In genomic region chr6:91145056-91145455, GRCm38 (mm10) we compare ENCODE assay signal across 15 mouse cellular contexts. TPM values are rescaled to one million over a fixed set of nuclear protein-coding genes. Genes with fewer than 3 reads are reported as not detected.
DNase-seq lines count a peak whose midpoint lies in the region; ATAC-seq and TF ChIP-seq lines count a peak whose summit lies in the region.
"Had no signal": no experiment of that assay in that cellular context is flagged by ENCODE, and none has a peak within 500 bp of the region (broad histone marks: within the 10 kb centered on the region; RNA-seq: fewer than 3 reads in every experiment).

No protein-coding gene starts in this region.

- H3K4me1 ChIP-seq in kidney, adult 2 months (ENCODE audit: control insufficient read depth, insufficient read depth, low read length), result 0 out of 2 replicates have a peak, but pooled peaks cover 7% of the 10 kb centered on the region
- H3K4me1 ChIP-seq in midbrain, embryonic 12.5 days, result peaks cover 25% of the 10 kb centered on the region
- H3K4me1 ChIP-seq in midbrain, embryonic 11.5 days (ENCODE audit: control insufficient read depth, insufficient read depth, low read length), result no peaks in the 10 kb centered on the region
- H3K4me1 ChIP-seq in intestine, embryonic 15.5 days (replicated peaks), result no peaks in the 10 kb centered on the region
- H3K4me1 ChIP-seq in small intestine, adult 2 months (ENCODE audit: control insufficient read depth, insufficient read depth, insufficient read length, low read length), result peaks cover 8% of the 10 kb centered on the region; the same call in 1 of the 2 replicates

- TF ChIP-seq CTCF in kidney, adult 2 months (conservative IDR thresholded peaks at IDR 0.05; ENCODE audit: insufficient read depth, insufficient read length, low read depth, low read length), result no peak
- TF ChIP-seq CTCF in small intestine, adult 2 months (IDR thresholded peaks at IDR 0.05; ENCODE audit: extremely low read depth, insufficient read length, insufficient replicate concordance, low read depth, low read length), result no peak

- H3K4me3 ChIP-seq in kidney, adult 2 months (ENCODE audit: insufficient read depth, low read depth, low read length), result no peak overlapping the region
- H3K4me3 ChIP-seq in midbrain, embryonic 12.5 days, result no peak overlapping the region
- no peak overlapping the region for H3K4me3 ChIP-seq in midbrain, embryonic 11.5 days (ENCODE audit: low read depth, low read length)
- no peak overlapping the region for H3K4me3 ChIP-seq in intestine, embryonic 15.5 days (replicated peaks)
- H3K4me3 ChIP-seq in small intestine, adult 2 months (ENCODE audit: low read depth, low read length), result no peak overlapping the region
- H3K4me3 ChIP-seq: embryonic facial prominence, embryonic 13.5 days had no signal

- H3K27me3 ChIP-seq in kidney, adult 2 months (replicated peaks; ENCODE audit: control insufficient read depth, insufficient read depth, low read length), result no peaks in the 10 kb centered on the region
- no peaks in the 10 kb centered on the region for H3K27me3 ChIP-seq in midbrain, embryonic 12.5 days
- H3K27me3 ChIP-seq in midbrain, embryonic 11.5 days (ENCODE audit: control insufficient read depth, insufficient read depth, low read length), result no peaks in the 10 kb centered on the region
- H3K27me3 ChIP-seq in intestine, embryonic 15.5 days (replicated peaks), result no peaks in the 10 kb centered on the region
- H3K27me3 ChIP-seq in small intestine, adult 2 months (ENCODE audit: control insufficient read depth, insufficient read depth, low read length), result no peaks in the 10 kb centered on the region
- H3K27me3 ChIP-seq: embryonic facial prominence, embryonic 13.5 days had no signal

- H3K27ac ChIP-seq in kidney, adult 2 months (ENCODE audit: insufficient read depth, low read depth, low read length), result no peak overlapping the region
- H3K27ac ChIP-seq in midbrain, embryonic 12.5 days (replicated peaks), result peak overlapping the region; percentile 91
- H3K27ac ChIP-seq in midbrain, embryonic 11.5 days (ENCODE audit: low read depth, low read length), result no peak overlapping the region
- no peak overlapping the region for H3K27ac ChIP-seq in intestine, embryonic 15.5 days
- H3K27ac ChIP-seq in small intestine, adult 2 months (ENCODE audit: insufficient read depth, low read depth, low read length), result 0 out of 2 replicates have a peak overlapping the region, but pooled peaks have one; percentile 9
- H3K27ac ChIP-seq: embryonic facial prominence, embryonic 13.5 days had no signal

- WGBS in kidney, adult 2 months, result 36% methylated on average over 3 of the region's 3 CpGs
- 65% methylated on average over 3 of the region's 3 CpGs for WGBS in midbrain, embryonic 12.5 days
- WGBS in midbrain, embryonic 11.5 days, result 71% methylated on average over 3 of the region's 3 CpGs
- WGBS in intestine, embryonic 15.5 days, result 57% methylated on average over 3 of the region's 3 CpGs
- WGBS in small intestine, adult 2 months, result 30% methylated on average over 3 of the region's 3 CpGs

- H3K9ac ChIP-seq in midbrain, embryonic 12.5 days (replicated peaks), result no peak overlapping the region
- no peak overlapping the region for H3K9ac ChIP-seq in midbrain, embryonic 11.5 days (ENCODE audit: low read length)
- H3K9ac ChIP-seq in intestine, embryonic 15.5 days, result no peak overlapping the region
- H3K9ac ChIP-seq: embryonic facial prominence, embryonic 13.5 days had no signal

- H3K4me2 ChIP-seq in midbrain, embryonic 12.5 days (replicated peaks), result no peak overlapping the region
- H3K4me2 ChIP-seq in midbrain, embryonic 11.5 days, result no peak overlapping the region
- no peak overlapping the region for H3K4me2 ChIP-seq in intestine, embryonic 15.5 days (replicated peaks)
- H3K4me2 ChIP-seq: embryonic facial prominence, embryonic 13.5 days; heart, embryonic 11.5 days had no signal

- no peaks in the 10 kb centered on the region for H3K9me3 ChIP-seq in midbrain, embryonic 12.5 days
- H3K9me3 ChIP-seq in midbrain, embryonic 11.5 days (ENCODE audit: control insufficient read depth, low read length), result no peaks in the 10 kb centered on the region
- no peaks in the 10 kb centered on the region for H3K9me3 ChIP-seq in intestine, embryonic 15.5 days
- H3K9me3 ChIP-seq: embryonic facial prominence, embryonic 13.5 days had no signal

- TF ChIP-seq POLR2A in kidney, adult 2 months (IDR thresholded peaks at IDR 0.05; ENCODE audit: low read depth, low read length), result no peak
- TF ChIP-seq POLR2A in small intestine, adult 2 months (IDR thresholded peaks at IDR 0.05; ENCODE audit: low read depth, low read length), result no peak

- ATAC-seq in midbrain, embryonic 12.5 days (ENCODE audit: low FRiP score, low read depth), result no peak
- ATAC-seq in midbrain, embryonic 11.5 days (ENCODE audit: low FRiP score), result no peak
- ATAC-seq in intestine, embryonic 15.5 days, result peak; percentile 55
- ATAC-seq: activated CD4-positive, CD25-positive, alpha-beta regulatory T cell, adult 4 months had no signal

- H3K36me3 ChIP-seq in kidney, adult 2 months (ENCODE audit: control insufficient read depth, insufficient read depth, low read length), result no peaks in the 10 kb centered on the region
- H3K36me3 ChIP-seq in midbrain, embryonic 12.5 days, result no peaks in the 10 kb centered on the region
- no peaks in the 10 kb centered on the region for H3K36me3 ChIP-seq in midbrain, embryonic 11.5 days (ENCODE audit: control insufficient read depth, insufficient read depth, low read length)
- no peaks in the 10 kb centered on the region for H3K36me3 ChIP-seq in intestine, embryonic 15.5 days
- H3K36me3 ChIP-seq in small intestine, adult 2 months (ENCODE audit: control insufficient read depth, insufficient read depth, low read length), result no peaks in the 10 kb centered on the region
- H3K36me3 ChIP-seq: embryonic facial prominence, embryonic 13.5 days had no signal

- peak; percentile 65 for DNase-seq in kidney, adult 2 months
- no peak for DNase-seq in kidney, postnatal 25 days
- DNase-seq in midbrain, embryonic 11.5 days (ENCODE audit: low spot score, missing footprints), result no peak
- DNase-seq in adrenal gland, postnatal 25 days, result no peak
- DNase-seq in MN1 (ENCODE audit: low spot score), result no peak
- DNase-seq: cerebellum, adult 11-12 months; gastrocnemius, postnatal 25 days; heart, postnatal 36 days; lung, adult 2 months had no signal

RNA-seq across cellular contexts. Expression of gene Hdac11, which starts 11.4 kb away (rescaled TPM):
- polyA plus RNA-seq in kidney, adult 2 months (2012; rRNA removed), result 43.5 and 46.7 TPM in 2 replicates
- polyA plus RNA-seq in midbrain, embryonic 12.5 days (2016; fragmentation: Nextera tagmentation; extraction: Ambion mirVana), result 16.4 and 17.2 TPM in 2 replicates
- polyA plus RNA-seq in midbrain, embryonic 11.5 days (2014; fragmentation: Nextera tagmentation; extraction: Ambion mirVana), result 12.8 and 13.0 TPM in 2 replicates
- polyA plus RNA-seq in intestine, embryonic 15.5 days (2015; fragmentation: Nextera tagmentation; extraction: Ambion mirVana), result 8.7 and 10.4 TPM in 2 replicates
- polyA plus RNA-seq in small intestine, adult 2 months (2012; rRNA removed), result 13.4 and 24.0 TPM in 2 replicates
- total RNA-seq in adrenal gland, postnatal 25 days (2021), result 6.6 and 9.9 TPM in 2 replicates

RNA-seq across cellular contexts. Expression of gene Nup210, which starts 28.4 kb away (rescaled TPM):
- polyA plus RNA-seq in kidney, adult 2 months (2012; rRNA removed), result 16.7 and 18.5 TPM in 2 replicates
- polyA plus RNA-seq in midbrain, embryonic 12.5 days (2016; fragmentation: Nextera tagmentation; extraction: Ambion mirVana), result 23.4 and 25.8 TPM in 2 replicates
- polyA plus RNA-seq in midbrain, embryonic 11.5 days (2014; fragmentation: Nextera tagmentation; extraction: Ambion mirVana), result 13.9 and 15.8 TPM in 2 replicates
- 18.2 and 19.4 TPM in 2 replicates for polyA plus RNA-seq in intestine, embryonic 15.5 days (2015; fragmentation: Nextera tagmentation; extraction: Ambion mirVana)
- 25.9 and 28.9 TPM in 2 replicates for polyA plus RNA-seq in small intestine, adult 2 months (2012; rRNA removed)
- total RNA-seq in adrenal gland, postnatal 25 days (2021), result 3.9 and 6.3 TPM in 2 replicates

Comparison
In these comparisons a context has a peak if more than half of its experiments do, and no peak if none do; other contexts are left out.
1. H3K27ac ChIP-seq: peak in midbrain, embryonic 12.5 days (single experiment) and small intestine, adult 2 months (single experiment); none in kidney, adult 2 months (single experiment), midbrain, embryonic 11.5 days (single experiment) and intestine, embryonic 15.5 days (single experiment).